Mouse (Mus musculus) intestine, embryonic 16.5 days (tissue): ENCODE results near the gene Ptchd3. TPM values are rescaled to one million over a fixed set of nuclear protein-coding genes. Genes with fewer than 3 reads are reported as not detected.

ENCODE experiments used
- ATAC-seq: fragments of 200-750 bp; cut with Nextera tagmentation; 2 replicates; pipeline ENCODE4 v1.8.0; 2017; ENCODE audit warnings: moderate TSS enrichment, moderate library complexity
- H3K27ac ChIP-seq: fragments of 300-500 bp; sonication (generic); 2 replicates; pipeline ENCODE4 v1.5.1; 2014; ENCODE audit warnings: mild to moderate bottlenecking, low read length
- H3K27me3 ChIP-seq: fragments of 300-500 bp; sonication (generic); replicated peaks from 2 replicates; pipeline ENCODE4 v1.6.1; 2014; ENCODE audit warnings: low read length, control low read depth, mixed read lengths; ENCODE audit not compliant: control insufficient read depth, insufficient read depth
- H3K36me3 ChIP-seq: fragments of 300-500 bp; sonication (generic); 2 replicates; pipeline ENCODE4 v1.6.1; 2014; ENCODE audit warnings: low read length, control low read depth; ENCODE audit not compliant: control insufficient read depth, insufficient read depth
- H3K4me1 ChIP-seq: fragments of 300-500 bp; sonication (generic); 2 replicates; pipeline ENCODE4 v1.6.1; 2014; ENCODE audit warnings: low read length, control low read depth, mixed read lengths; ENCODE audit not compliant: control insufficient read depth, insufficient read depth
- H3K4me2 ChIP-seq: fragments of 300-500 bp; sonication (generic); 2 replicates; pipeline ENCODE4 v1.6.1; 2014; ENCODE audit warnings: low read depth, low read length, control low read depth
- H3K4me3 ChIP-seq: fragments of 300-500 bp; sonication (generic); 2 replicates; pipeline ENCODE4 v1.5.1; 2014; ENCODE audit warnings: mild to moderate bottlenecking, low read length
- H3K9ac ChIP-seq: fragments of 300-500 bp; sonication (generic); 2 replicates; pipeline ENCODE4 v1.6.1; 2014; ENCODE audit warnings: low read depth, low read length
- H3K9me3 ChIP-seq: fragments of 300-500 bp; sonication (generic); 2 replicates; pipeline ENCODE4 v1.6.1; 2016; ENCODE audit warnings: low read length, control low read depth; ENCODE audit not compliant: control insufficient read depth
- WGBS: fragments of 180-500 bp; shearing (Covaris S2); extraction: QIAGEN DNeasy Blood & Tissue Kit; methylation state at CpG from one replicate; pipeline ENCODE4 v1.1.7; 2014; 5-methylcytosine and 5-hydroxymethylcytosine counted together
- polyA plus RNA-seq: library from polyadenylated mRNA; unstranded; fragments of >200 nt; fragmentation: Nextera tagmentation; extraction: Ambion mirVana; gene quantifications from 2 replicates; pipeline ENCODE4 v1.2.1, GENCODE M21; 2015

The Ptchd3 gene
- polyA plus RNA-seq, 1 experiment from 2014 or later = not detected

DNA sequence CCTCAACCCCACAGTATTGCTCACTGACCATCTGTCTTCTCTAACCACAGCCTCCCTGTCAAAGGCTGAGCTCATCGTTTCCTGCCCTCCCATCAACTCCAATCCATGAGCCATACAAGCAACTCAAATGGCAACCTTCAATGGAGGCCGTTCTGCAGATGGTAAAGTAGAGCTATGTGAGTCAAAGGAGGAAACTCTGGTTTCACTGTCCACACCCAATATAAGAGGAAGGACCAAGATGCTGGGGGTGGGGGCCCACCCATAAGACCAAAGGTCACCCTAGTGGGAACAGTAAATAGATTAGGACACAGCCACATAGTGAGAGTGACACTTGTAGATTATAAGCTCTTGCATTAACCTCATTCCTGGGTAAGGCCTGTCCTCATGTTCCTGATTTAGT, 34.1 kb upstream of the Ptchd3 start:
- Histone ChIP-seq H3K9me3 (no peaks in the 10 kb centered on the region), H3K27me3 (no peaks in the 10 kb centered on the region), H3K36me3 (no peaks in the 10 kb centered on the region), H3K4me1 (peaks cover 12% of the 10 kb centered on the region), H3K27ac (no peak overlapping the region), H3K4me3 (no peak overlapping the region), H3K9ac (no peak overlapping the region), H3K4me2 (no peak overlapping the region)
- WGBS = 79% methylated on average over 2 of the region's 2 CpGs
- ATAC-seq = 0 out of 2 replicates have a peak, but pooled peaks have one; percentile 19

GRCm38 (mm10) chr11:121798591-121798990, 31.5 kb upstream of the Ptchd3 start:
- Histone ChIP-seq H3K27ac (peak overlapping the region; percentile 70), H3K4me3 (no peak overlapping the region), H3K36me3 (no peaks in the 10 kb centered on the region), H3K4me2 (no peak overlapping the region), H3K9me3 (no peaks in the 10 kb centered on the region), H3K27me3 (no peaks in the 10 kb centered on the region), H3K9ac (no peak overlapping the region), H3K4me1 (peaks cover 12% of the 10 kb centered on the region)
- 55% methylated on average over 2 of the region's 2 CpGs for WGBS
- peak; percentile 88 for ATAC-seq

DNA sequence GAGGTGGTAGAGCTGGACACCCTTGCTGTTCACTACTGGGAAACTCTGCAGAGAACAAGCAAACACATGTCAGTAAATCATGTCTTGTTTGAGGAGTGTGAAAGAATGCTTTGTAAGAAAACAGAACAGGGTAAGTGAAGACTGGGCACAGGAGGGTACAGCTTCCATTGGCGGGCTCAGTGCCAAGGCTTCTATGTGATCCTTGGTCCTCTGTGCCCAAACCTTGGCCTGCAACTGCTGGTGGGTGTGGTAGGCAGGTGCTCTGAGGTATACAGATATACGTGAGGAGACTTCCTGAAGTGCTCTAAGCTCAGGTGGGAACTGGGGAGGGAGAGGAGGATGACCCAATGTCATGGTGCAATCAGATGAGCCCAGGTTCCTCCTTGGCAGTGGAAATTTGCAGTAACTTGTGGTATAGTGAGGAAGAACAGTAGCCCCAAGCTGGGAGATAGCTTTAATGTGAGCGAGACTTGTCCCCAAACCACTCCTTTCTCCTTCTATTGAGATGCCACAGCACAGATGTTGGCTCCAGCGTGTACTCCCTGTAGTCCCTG, 30.2 kb upstream of the Ptchd3 start:
- Histone ChIP-seq H3K4me2 (no peak overlapping the region), H3K27ac (no peak overlapping the region), H3K4me1 (peaks cover 11% of the 10 kb centered on the region), H3K4me3 (no peak overlapping the region), H3K9ac (no peak overlapping the region), H3K27me3 (no peaks in the 10 kb centered on the region), H3K36me3 (no peaks in the 10 kb centered on the region), H3K9me3 (no peaks in the 10 kb centered on the region)
- no peak for ATAC-seq
- WGBS = 80% methylated on average over 4 of the region's 4 CpGs

- Histone ChIP-seq H3K36me3 (no peaks in the 10 kb centered on the region), H3K27ac (no peak overlapping the region), H3K4me3 (no peak overlapping the region), H3K9me3 (no peaks in the 10 kb centered on the region), H3K27me3 (no peaks in the 10 kb centered on the region), H3K9ac (no peak overlapping the region), H3K4me2 (no peak overlapping the region), H3K4me1 (peaks cover 2% of the 10 kb centered on the region; the same call in 1 of the 2 replicates)
- ATAC-seq = no peak
- WGBS = 82% methylated on average over 2 of the region's 2 CpGs
Measured at GRCm38 (mm10) chr11:121802743-121803142, 27.3 kb upstream of the Ptchd3 start.

DNA sequence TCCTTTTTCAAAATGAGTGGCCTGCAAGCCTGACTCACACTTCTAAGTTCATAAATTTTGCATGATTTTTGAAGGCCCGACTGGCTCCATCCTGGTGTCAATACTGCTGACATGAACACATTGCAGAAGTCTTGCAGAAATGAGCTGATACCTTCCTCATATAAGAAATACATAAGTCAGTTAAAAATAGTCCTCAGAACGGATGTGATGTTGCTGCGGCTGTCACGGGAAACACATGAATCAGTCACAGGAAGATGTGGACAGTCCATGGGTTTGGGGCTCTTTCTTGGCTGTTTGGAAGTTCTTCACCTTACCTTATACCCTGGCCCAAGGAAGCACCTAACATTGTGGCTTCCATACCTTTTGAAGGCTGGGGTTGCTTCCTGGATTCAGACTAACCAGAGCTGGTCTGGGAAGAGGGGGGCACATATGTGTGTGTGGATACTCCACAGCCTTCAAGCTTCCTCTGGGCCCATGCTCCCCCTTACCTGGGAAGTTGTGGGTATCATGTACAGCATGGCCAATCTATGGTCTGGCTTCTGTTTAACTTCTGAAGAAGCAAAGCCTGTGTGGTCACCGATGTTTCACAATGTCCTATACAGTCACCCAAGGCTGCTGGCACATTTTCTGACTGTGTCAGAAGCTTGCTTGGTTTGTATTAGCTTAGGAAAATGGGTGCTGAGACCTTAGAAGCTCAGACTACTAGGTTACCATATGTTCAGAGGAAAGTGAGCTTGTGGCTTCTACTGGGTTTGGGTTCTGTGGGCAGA, 25.6 kb upstream of the Ptchd3 start:
- no peak overlapping the region for H3K4me2 ChIP-seq
- H3K4me3 ChIP-seq = no peak overlapping the region
- no peak for ATAC-seq
- 0 out of 2 replicates have a peak, but pooled peaks cover 2% of the 10 kb centered on the region for H3K4me1 ChIP-seq
- no peaks in the 10 kb centered on the region for H3K9me3 ChIP-seq
- H3K9ac ChIP-seq = 0 out of 2 replicates have a peak overlapping the region, but pooled peaks have one; percentile 10
- no peaks in the 10 kb centered on the region for H3K36me3 ChIP-seq
- H3K27me3 ChIP-seq = no peaks in the 10 kb centered on the region
- 80% methylated on average over 5 of the region's 5 CpGs for WGBS
- H3K27ac ChIP-seq = no peak overlapping the region

DNA sequence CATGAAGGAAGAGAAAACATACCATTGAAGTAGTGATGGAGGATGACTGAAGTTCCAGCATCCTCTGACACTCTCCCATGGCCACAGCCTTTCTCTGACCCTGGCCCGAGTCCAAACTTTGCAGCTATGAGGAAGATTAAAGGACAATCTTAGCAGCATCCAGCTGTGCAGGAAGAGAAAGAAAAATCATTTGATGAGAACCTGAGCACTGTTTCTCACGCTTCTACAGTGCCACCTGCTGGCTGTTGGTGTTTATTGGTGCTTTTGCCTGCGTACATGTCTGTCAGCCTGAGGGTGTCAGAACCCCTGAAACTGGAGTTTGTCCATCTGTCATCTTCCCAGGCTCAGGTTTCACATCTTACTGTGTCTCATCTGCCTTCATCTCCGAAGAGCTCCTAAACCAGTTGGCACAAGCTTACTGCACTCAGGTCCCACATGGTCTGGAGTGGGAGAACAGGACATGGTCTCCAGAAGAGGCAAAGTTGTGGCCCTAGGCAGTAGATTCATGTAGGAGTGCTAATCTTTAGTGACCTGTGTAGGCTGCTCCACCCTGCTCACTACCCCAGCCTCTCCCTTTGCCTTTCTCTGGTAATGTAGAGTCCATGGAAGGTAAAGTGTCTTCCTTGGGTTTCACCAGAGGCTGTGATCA, 21.7 kb upstream of the Ptchd3 start:
- no peaks in the 10 kb centered on the region for H3K36me3 ChIP-seq
- H3K27ac ChIP-seq = no peak overlapping the region
- H3K4me1 ChIP-seq = 0 out of 2 replicates have a peak, but pooled peaks cover 2% of the 10 kb centered on the region
- H3K4me3 ChIP-seq = no peak overlapping the region
- H3K27me3 ChIP-seq = no peaks in the 10 kb centered on the region
- H3K4me2 ChIP-seq = no peak overlapping the region
- H3K9ac ChIP-seq = no peak overlapping the region
- peak; percentile 62 for ATAC-seq
- no peaks in the 10 kb centered on the region for H3K9me3 ChIP-seq
- WGBS = 1% methylated on average over 4 of the region's 4 CpGs

DNA sequence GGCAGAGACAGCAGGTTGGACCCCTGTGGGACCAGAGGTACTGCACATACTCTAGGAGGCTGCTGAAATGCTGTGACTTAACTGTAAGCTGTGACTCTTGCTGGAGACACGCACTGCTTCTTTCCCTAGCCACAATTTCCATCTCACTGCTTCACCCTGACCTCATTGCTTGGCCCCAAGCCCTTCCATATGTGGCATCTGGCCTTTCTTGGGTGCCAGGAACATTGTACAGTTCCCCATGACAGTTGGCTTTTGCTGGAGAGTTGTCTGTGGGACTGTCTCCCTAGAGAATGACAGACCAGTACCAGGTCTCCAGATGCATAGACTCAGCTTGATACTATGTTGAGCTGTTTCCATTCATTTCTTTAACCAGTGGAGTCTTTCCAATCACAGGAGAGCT, 21.2 kb upstream of the Ptchd3 start:
- Histone ChIP-seq H3K9me3 (no peaks in the 10 kb centered on the region), H3K4me3 (no peak overlapping the region), H3K36me3 (no peaks in the 10 kb centered on the region), H3K27me3 (no peaks in the 10 kb centered on the region), H3K9ac (no peak overlapping the region), H3K4me1 (0 out of 2 replicates have a peak, but pooled peaks cover 2% of the 10 kb centered on the region), H3K27ac (no peak overlapping the region), H3K4me2 (no peak overlapping the region)
- ATAC-seq = 0 out of 2 replicates have a peak, but pooled peaks have one; percentile 9
- WGBS = 70% methylated on average over 1 of the region's 1 CpGs

- 47% methylated on average over 2 of the region's 2 CpGs for WGBS
- H3K4me1 ChIP-seq = no peaks in the 10 kb centered on the region
Measured at GRCm38 (mm10) chr11:121845923-121846322, 15.9 kb downstream of the Ptchd3 start.

GRCm38 (mm10) chr11:121847790-121848299, 17.8 kb downstream of the Ptchd3 start:
- H3K9me3 ChIP-seq = no peaks in the 10 kb centered on the region
- WGBS = 1% methylated on average over 11 of the region's 11 CpGs
- H3K36me3 ChIP-seq = no peaks in the 10 kb centered on the region
- H3K4me2 ChIP-seq = peak overlapping the region; percentile 73
- H3K4me3 ChIP-seq = peak overlapping the region; percentile 52
- H3K9ac ChIP-seq = peak overlapping the region; percentile 66
- peak; percentile 100 for ATAC-seq
- H3K27ac ChIP-seq = peak overlapping the region; percentile 75
- H3K27me3 ChIP-seq = no peaks in the 10 kb centered on the region
- no peaks in the 10 kb centered on the region for H3K4me1 ChIP-seq

More at GRCm38 (mm10) chr11:121845923-121846322, 15.9 kb downstream of the Ptchd3 start:
- H3K9me3 ChIP-seq = no peaks in the 10 kb centered on the region
- no peak overlapping the region for H3K4me3 ChIP-seq
- no peak for ATAC-seq
- H3K27ac ChIP-seq = no peak overlapping the region
- H3K4me2 ChIP-seq = no peak overlapping the region
- H3K9ac ChIP-seq = no peak overlapping the region
- no peaks in the 10 kb centered on the region for H3K27me3 ChIP-seq
- H3K36me3 ChIP-seq = no peaks in the 10 kb centered on the region
